Mouse (Mus musculus): ENCODE measurements around the gene Pigh.

Pigh gene

DNA sequence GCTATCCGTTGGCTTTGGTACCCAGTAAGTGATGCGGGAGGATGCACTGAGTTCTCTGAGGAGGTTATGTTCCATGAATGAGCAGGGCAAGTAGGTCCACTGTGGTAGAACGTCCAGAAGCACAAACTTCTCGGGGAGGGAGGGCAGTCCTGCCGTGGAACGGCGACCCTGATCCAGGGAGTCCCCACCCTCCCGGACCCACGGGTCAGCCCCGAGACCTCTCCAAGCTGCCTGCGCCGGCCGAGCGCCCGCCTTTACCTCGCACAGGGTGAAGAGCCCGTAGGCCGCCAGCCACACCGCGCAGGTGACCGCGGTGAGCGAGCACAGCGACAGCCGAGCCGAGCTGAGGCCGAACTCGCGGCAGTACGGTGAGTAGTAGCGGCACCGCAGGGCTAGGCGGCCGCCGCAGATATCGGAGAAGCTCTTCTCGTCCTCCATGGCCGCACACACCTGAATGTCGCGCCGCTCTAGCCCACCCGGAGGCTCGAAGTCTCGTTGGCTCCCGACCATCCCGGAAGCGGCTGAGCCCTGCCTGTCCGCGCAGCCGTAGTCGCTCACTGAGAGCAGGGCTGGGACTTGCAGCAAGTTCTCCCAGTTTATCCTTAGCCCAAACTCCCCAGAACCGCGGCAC lies at the start of gene Pigh:
Gene Pigh (minus strand): TSS at position 470 of the 631 bp plus-strand sequence.
- DNase-seq: peak; percentile 91

GRCm38 (mm10) chr12:79138999-79139398 lies 49.5 kb upstream of the Pigh start:
- no peak for DNase-seq

DNA sequence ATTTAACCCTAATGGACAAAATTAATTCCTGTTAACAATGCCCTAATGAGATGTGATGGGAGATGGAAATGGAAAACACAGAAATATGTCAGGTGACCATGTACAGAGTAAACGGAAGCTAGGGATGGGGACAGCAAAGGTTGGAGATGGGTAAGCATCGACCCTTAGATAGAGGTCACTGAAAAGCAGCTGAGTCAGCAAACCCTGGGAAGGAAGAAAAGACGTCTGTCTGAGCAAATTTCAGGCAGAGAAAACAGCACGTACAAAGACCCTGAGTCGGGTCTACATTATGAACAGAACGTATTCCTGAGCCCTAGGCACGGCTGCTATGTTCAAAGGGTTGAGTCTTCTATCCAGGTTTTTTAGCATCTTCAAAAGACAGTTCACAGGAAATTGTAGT lies 47.5 kb upstream of the Pigh start:
- no peak for DNase-seq

DNA sequence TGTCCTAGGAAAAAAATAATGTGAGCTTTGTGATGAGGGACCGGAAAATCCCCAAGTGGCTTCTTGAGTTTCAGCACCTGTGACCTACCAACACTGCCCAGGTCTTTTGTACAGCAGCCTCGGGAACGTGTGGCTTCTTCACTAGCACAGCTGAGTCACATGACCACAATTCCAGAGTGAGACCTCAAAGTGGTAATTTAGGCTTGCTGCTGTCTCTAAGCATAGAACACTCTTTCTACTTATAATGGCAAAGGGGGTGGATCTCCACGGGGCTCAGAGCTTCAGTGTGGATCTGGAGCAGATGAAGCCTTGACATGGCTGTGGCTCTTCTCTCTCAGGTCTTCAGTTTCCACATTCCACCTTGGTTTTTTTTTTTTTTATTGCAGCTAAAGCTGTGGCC lies 45.7 kb upstream of the Pigh start:
- DNase-seq: no peak

DNA sequence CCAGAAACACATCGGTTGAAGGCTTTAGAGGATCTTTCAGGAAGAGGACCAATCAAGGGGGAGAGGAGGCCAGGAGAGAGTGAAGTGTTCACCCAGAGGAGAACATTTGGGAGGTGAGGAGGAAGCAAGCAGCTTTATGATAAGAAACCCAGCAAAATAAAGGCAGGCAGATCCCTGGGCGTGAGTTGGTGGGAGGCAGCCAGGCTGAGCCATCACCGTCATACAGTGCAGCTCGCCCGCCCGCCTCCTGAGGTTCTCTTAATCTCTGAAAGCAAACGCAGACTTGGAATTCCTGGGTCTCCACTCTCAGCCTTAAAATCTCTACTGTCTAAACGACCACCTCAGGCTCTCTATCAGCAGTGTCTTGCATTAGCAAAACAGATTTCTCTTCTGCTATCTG lies 45.2 kb upstream of the Pigh start:
- no peak for DNase-seq

GRCm38 (mm10) chr12:79131706-79132460 lies 42.4 kb upstream of the Pigh start:
- DNase-seq: no peak

- DNase-seq: peak; percentile 3
These were observed 41.8 kb upstream of the Pigh start for GRCm38 (mm10) chr12:79131178-79131675.

DNA sequence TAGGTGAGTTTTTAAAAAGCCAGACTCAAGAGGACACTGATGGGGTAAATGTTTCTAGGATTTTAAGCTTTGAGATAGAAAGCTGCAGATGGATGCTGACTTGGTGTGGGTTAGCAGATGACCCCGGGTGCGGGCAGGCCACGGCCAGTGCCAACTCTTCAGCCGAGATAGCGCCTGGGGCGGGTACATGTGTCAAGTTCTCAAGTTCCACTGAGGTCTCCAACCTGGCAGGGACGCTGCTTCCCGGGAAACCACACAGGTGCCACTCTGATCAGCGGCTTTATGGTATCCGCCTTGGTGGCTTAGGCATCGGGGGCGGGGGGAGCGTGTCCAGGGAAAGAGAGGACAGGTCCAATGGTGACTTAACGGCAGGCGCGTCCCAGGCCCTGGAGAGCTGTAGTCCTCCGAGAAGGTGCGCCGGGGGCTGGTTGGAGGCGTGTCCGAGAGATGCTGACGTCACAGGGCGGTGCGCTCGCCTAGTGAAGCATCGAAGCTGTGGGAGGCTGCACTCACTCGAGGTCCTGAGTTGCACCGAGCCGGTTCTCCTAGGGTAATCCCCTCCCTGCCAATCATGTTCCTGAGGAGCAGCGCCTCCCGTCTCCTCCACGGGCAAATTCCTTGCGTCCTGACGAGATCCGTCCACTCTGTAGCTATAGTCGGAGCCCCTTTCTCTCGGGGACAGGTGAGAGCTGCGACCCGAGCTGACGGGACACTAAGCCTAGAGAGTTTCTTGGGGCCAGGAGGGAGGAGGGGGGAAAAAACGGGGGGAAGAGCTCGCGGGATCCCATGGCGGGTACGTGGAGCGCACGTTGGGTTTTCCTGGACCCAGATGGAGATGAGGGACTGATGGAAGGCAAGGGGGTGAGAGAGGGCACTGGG lies 41.1 kb upstream of the Pigh start, which contains the start of gene Arg2:
Gene Arg2 (plus strand): TSS at position 479 of the 879 bp plus-strand sequence.
- DNase-seq: peak; percentile 86

GRCm38 (mm10) chr12:79122820-79123219 lies 33.4 kb upstream of the Pigh start:
- no peak for DNase-seq

GRCm38 (mm10) chr12:79118991-79119390 lies 29.5 kb upstream of the Pigh start:
- no peak for DNase-seq

DNA sequence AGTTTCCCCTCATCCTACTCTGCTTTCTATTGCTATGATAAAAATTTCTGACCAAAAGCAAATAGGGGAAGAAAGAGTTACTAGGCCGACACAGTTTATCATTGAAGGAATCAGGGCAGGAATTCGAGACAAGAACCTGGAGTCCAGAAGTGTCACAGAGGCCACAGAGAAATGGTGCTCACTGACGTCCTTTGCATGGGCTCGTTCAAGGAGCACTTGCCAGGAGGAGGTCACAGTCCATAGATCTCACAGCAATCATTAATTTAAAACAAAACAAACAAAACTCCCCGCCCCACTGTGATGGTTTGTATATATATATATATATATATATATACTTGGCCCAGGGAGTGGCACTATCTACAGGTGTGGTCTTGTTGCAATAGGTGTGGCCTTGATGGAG lies 15.9 kb upstream of the Pigh start:
- no peak for DNase-seq

- peak; percentile 9 for DNase-seq
These were observed 15.1 kb upstream of the Pigh start for GRCm38 (mm10) chr12:79104544-79104943.

GRCm38 (mm10) chr12:79103773-79104172 lies 14.3 kb upstream of the Pigh start:
- DNase-seq: no peak

DNA sequence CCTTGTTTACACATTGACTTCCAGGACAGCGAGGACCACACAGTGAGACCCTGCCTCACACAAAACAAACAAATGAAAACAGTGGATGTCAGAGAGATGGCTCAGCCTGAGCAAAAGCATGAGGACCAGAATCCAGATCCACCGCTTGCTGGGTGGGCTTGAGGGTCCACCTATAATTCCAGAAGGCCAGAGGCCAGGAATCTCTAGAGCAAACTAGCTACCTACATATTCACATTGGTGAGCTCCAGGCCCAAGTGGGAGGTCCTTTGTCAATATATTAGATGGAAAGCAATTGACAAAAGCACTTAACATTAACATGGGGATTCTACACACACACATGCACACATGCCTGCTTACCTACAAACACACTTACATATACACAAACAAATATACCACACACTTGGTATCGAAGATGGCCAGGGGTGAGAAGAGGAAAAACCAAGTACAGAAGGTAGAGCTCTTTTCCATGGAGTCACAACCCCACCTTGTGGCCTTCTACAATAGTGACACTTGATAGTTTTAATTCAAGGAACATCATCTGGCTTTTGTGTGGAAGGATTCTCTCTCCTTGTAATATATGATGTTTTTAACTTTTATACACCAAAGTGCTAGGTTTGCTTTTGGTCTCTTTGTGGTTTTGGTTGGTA lies 7.8 kb upstream of the Pigh start:
- peak; percentile 36 for DNase-seq

DNA sequence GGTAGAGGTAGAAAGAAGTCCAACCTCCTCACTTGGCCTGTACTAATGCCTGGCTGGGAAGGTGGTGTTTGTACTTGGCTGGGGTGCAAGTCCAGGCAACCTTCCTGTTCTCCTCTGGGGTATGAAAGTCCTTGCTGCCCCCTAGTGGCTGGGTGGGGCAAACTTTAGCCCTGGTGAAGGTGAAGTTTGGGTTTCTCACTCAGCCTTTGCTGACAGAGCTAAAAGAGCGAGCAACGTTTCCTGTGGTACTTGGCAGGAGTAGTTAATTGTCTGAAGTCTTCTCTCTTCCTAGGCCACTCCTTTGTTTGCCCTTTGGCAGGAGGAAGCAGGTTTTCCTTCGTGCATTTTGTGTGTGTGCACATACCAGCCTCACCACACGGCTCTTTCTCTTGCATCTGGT lies 3.1 kb upstream of the Pigh start:
- peak; percentile 82 for DNase-seq

DNA sequence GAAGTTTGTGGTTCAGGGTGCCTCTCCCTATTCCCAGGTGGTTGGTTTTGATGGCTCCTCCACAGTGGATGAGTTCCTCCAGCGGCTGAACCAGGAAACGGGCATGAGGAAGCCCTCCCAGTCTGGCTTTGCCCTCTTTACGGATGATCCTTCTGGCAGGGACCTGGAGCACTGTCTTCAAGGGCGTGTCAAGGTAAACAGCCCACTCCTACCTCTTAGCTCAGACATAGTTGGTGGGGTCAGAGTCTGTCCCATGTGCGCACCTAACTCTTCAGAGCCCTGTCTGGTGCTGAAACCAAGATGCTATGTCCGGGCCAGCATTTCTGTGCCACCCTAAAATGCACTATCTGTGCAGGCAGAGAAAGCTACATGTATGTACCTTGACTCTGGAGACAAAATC lies 16.1 kb downstream of the Pigh start:
- no peak for DNase-seq

DNA sequence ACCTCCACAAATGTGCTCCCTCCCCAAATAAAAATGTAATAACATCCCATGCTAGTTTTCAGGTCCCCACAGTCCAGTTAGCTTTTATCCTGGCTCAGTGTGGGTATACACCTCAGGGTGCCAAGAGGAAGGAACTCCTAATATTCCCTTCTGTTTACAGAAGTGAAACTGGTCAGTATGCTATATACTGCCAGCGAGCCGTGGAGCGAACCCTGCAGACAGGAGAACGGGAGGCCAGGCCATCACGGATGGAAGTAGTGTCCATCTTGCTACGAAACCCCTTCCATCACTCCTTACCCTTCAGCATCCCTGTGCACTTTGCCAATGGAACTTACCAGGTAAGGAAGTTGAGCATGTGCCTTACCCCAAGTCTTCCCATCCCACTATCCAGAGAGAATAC lies 16.9 kb downstream of the Pigh start:
- DNase-seq: no peak

DNA sequence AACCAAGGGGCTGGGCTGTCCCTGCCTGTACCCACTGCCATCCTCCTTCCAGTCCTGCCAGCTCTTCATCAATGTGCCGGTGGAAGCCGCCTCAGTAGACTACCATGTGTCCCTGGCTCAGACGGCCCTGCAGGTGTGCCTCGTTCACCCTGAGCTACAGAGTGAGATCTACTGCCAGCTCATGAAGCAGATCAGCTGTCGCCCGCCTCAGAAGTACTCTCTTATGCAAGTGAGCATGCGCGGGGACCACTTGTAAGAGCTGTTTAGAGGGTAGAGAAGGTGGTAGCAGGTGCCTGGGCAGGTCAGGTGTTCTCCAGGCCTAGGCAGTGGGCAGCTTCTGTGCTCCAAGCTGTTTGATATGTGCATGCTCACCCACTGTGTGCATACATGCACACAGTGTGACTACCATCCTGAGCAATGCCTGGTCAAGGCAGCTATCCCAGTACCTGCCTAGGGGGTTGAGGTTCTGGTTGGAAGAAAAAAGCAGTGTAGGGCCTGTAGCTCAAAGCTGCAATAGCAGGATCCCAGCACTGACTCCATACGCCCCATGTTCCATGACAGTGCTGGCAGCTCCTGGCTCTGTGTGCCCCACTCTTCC lies 18.6 kb downstream of the Pigh start:
- peak; percentile 74 for DNase-seq

GRCm38 (mm10) chr12:79069916-79070315 lies 19.5 kb downstream of the Pigh start:
- peak; percentile 20 for DNase-seq

DNA sequence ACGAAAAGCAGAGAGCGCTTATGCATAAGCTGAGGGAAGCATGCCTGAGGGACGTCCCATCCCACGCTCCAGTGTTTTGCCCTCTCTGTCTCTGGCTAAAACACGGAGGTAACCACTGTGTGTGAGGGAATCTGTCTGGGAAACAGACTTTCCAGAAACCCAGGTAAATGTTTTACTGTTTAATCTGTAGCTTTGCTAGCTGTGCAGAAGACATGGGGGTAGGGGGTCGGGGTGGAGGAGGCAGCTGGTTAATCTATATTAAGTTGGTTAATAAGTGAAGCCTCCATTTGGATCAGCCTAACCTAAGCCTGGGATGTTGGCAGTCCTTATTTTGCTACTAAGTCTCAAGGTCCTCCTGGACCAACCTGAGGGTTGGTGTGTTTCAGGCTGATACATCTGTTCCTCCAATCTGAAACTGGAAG lies 20.3 kb downstream of the Pigh start:
- DNase-seq: no peak

GRCm38 (mm10) chr12:79068306-79068705 lies 21.1 kb downstream of the Pigh start:
- DNase-seq: no peak

DNA sequence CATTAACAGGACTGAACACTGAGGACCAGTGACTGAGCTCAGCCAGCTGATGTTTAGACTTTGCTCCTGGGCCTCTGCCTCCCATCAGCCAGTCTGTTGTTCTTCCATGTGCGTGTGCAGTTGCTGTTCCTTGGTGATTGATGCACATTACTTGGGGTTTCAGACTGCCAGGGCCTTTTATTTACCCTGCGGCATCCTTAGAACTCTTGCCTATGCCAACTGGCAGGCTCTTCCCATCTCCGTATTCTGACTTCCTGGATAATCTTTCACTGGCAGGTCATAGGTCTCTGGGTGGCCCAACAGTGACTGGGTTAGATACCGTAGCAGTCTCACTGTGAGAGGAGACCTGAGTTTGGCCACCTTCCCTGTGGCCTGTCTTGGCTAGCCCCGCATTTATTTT lies 21.9 kb downstream of the Pigh start:
- no peak for DNase-seq
